Mouse (Mus musculus) brain, embryonic 18.5 days (tissue): ENCODE measurements around the gene G6pc3.

Experiments used
- DNase-seq: peaks from one replicate; pipeline ENCODE4 v3.0.0-alpha.2; 2012; ENCODE audit warnings: low read depth, low spot score

G6pc3 gene

DNA sequence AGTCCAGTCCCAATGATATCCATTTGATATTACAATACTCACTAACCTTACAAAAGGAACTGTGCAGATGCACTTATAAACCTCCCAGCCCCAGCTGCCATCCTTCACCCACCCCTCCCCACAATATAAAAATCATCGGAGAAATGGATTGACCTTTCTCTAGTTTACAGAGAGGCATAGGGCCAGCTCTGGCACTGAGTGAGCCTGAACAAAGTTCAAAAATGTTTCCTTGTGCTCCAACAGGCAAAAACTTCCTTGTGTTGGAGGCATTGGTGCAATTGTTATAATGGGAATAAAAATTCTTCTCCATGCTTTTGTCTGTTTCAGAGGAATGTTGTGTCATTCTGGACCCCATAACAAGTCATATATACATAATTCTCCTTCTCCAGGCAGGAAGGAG, 3.2 kb upstream of the G6pc3 start:
- no peak for DNase-seq

DNA sequence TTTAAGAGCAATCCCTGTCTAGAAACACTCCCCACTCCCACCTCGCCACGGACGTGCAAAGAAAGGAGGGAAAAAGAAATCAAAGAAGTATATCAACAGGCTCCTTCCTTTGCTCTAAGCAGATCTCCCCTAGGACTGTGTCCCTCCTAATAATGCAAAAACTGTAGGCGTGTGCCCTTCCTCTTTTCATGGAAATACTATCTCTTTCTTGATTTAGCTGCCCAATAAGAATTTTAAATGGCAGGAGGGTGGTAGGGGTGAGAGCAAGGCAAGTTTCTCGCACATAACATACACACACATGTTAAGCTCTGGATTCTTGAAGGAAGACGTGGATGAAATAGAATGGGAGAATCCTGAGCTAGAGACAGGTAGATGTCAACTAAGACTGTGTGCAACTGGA, 440 bp upstream of the G6pc3 start:
- DNase-seq, result no peak

GRCm38 (mm10) chr11:102190848-102191247, 1.4 kb downstream of the G6pc3 start:
- DNase-seq, result no peak

- no peak for DNase-seq
These were observed 4.4 kb downstream of the G6pc3 start for GRCm38 (mm10) chr11:102193657-102194440.

DNA sequence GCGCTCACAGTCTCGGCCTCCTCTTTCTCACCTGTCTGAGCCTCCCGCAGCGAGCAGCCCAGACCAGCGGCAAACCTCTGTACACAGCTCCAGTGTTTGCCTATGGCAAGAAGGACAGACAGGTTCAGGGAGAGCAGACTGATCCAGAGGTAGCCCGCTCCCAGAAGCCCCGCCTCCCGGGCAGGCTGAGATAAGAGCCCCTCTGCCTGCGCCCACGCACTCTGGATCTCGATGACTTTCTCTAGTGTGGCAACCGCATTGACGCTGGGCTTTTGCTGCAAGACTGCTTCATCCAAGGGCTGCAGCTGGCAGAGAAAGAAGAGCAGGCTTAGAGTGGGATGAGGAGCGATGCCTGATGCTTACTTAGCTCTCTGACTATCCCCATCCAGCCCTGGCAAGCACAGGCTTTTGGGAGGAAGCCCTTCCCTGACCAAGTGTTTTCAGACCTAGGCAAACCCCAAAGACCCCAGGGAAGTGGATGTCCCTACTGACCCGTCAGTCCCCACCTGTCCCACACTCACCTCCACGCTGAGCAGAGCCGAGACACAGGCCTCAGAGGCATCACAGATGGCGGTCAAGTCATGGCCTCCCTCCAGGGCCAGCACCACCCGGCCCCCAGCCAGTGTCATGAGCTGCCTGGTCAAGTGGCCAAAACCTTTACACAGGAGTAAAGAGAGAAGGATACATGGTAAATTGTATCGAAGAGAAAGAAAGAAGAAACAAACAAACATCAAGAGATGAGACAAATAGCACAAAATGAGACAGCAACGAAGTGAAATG, 6.8 kb downstream of the G6pc3 start:
- DNase-seq, result no peak

DNA sequence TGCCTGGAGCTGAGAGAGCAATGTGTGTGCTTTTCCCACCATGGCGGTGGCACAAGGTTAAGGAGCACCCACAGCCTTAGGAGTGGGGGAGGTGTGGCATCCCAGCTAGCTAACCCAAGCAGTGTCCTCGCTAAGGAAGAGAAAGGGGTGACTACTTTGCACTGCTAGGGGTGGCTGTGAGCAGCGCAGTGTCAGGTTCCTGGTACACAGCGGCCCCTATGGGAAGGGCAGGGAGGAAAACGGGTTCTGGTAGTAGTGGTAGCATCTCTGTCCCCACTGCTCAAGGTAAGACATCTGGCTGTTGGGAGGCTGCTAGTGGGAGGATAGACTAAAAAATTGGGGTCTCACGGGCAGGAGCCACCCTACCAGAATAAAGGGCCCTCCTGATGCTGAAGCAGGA, 8.8 kb downstream of the G6pc3 start:
- DNase-seq, result no peak

DNA sequence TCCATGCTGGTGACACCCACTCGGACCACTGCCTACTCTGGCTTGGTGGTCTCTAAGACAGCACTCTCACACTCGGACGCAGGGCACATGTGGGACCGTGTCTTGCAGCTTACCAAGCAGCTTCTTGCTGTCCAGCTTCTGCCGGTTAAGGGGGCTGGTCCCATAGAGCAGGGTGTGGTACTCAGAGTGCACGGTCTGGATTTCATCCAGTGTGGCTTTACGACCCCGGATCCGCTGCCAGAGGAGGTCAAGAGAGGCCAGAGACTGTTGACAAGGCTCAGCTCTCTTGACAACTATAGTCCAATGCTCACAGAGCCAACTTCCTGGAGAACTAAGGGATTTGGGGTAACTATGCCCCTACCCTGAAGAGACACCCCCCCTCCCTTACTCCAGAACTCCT, 10.4 kb downstream of the G6pc3 start:
- DNase-seq, result no peak

DNA sequence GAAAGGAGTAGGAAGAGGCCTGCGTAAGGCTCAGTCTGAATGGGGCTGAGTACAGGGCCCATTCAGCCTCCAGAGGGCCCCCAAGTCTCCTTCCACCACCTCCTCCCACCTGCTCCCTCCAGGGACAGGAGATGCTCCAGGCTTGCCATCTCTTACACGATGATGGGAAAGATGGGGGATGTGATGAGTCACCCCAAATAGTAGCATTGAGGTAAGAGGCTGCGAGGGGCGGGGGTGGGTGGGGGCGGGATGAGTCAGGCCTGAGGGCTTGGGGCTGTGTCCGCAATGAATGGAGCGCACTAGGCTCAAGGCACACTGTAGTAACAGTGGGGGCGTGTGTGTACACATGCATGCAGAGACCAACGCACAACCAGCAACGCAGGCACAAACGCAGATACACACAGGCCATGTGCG, 12.0 kb downstream of the G6pc3 start:
- DNase-seq, result no peak

GRCm38 (mm10) chr11:102206481-102206880, 17.1 kb downstream of the G6pc3 start:
- DNase-seq, result no peak

DNA sequence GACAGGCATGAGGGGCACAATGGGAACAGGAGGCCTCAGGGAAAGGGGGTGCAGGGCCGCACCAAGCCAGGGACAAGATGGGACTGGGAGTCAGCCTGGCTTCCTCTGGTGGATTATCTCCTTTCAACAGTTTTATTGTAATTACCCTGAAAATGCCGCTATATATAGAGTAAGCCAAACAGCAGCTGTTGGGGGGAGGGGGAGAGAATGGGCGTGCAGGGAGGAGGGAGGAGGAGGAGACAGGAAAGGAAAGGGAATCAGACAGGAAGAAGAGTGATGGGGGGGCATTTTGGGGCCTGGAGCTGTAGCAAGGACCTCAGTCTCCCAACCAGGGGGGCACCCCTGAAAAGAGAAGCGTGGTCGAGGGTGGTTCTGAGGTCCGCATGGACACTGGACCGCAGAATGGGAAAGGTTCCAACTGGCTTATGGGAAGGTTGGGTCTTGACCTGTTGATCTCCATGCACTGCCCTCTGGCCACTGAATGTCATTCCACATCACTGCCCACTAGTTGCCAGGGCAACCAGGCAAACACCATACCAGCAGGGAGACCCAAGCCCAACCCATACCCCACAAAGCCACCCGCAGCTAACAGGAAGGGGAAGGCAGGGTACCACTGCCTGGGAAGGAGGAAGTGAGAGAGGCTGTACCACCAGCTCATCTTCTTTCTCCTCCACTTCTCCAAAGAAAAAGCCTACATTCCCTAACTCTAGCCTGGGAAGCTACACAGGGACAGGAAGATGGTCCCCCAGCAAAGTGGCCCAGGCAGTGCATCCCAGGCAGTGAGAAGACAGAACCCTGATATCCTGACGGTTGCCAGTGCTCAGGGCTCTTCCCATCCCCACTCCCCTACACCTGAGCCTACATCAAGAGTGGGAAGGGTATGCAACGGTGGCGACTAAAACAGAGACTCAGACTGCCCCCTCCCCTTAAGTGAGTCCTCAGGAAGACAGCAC, 18.7 kb downstream of the G6pc3 start:
- DNase-seq, result no peak

DNA sequence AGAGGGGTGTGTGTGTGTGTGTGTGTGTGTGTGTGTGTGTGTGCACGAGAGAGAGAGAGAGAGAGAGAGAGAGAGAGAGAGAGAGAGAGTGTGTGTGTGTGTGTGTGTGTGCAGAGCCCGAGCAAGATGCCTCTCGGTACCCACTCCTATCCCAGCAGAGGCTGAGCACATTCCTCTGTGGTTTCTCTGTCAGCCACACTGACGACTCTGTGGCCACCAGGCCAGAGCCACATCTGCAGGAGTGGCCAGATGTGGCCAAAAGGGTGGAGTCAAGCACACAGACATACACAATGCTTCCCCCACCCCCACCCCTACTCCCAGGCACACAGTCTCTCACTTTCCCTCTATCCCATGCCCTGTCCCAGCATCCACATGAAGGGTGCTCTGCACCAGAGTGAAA, 19.4 kb downstream of the G6pc3 start:
- DNase-seq, result no peak

DNA sequence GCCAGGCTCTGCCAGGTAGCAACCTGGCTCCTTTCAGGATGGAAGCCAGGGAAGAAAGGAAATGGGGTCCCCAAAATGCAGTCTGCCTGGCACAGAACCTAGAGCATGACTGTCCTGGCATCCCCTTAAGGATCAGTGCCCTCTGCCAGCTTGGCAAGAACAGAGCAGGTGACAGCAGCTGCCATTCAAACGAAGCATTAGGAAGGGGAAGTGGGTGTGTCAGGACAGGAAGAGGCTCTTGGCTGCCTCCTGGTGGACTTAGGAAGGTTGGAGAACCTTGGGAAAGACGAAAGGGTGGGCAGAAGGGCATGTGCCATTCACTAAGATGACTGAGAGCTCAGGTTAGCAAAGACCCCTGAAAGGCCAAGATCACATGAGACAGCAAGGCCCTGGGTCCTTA, 20.3 kb downstream of the G6pc3 start:
- no peak for DNase-seq

- DNase-seq, result no peak
These were observed 20.8 kb downstream of the G6pc3 start for GRCm38 (mm10) chr11:102210185-102210584.

DNA sequence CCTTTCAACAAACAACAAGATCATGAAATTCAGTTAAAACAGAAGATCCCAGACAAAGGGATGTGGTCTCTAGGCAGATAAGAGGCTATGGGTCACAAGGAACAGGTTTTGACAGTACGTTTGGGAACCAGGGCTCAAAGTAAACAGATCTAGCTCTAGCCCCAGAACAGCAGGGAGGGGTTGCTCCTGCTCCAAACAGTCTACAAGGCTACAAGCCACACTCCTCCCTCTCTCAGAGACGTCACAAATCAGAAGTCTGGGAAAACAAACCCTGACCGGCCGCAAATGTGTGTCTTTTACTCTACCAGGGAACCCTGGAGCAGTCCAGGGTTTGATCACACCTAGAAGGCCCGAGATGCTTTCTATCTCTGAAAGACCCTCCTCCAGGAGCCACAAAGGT, 21.6 kb downstream of the G6pc3 start:
- no peak for DNase-seq

DNA sequence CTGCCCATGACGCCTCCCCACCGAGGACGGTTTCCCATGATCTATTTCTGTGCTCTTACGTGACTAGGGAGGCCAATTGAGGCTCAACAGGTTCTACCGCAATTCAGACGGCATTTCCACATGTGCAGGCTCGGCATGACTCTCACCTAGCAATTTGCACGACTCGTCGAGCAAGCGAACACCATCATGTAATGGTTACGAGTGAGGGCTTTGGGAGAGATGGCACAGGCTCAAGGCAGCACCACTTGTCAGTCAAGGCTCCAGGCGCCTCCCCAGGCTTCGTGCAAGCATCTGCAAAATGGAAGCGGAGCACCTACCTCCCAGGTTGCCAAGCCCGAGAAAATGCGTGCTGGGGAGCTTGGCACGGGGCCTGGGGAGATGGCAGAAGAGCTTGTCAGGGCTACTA, 22.5 kb downstream of the G6pc3 start:
- no peak for DNase-seq

- no peak for DNase-seq
These were observed 25.2 kb downstream of the G6pc3 start for GRCm38 (mm10) chr11:102214430-102215156.

GRCm38 (mm10) chr11:102215511-102215910, 26.1 kb downstream of the G6pc3 start:
- DNase-seq, result no peak

DNA sequence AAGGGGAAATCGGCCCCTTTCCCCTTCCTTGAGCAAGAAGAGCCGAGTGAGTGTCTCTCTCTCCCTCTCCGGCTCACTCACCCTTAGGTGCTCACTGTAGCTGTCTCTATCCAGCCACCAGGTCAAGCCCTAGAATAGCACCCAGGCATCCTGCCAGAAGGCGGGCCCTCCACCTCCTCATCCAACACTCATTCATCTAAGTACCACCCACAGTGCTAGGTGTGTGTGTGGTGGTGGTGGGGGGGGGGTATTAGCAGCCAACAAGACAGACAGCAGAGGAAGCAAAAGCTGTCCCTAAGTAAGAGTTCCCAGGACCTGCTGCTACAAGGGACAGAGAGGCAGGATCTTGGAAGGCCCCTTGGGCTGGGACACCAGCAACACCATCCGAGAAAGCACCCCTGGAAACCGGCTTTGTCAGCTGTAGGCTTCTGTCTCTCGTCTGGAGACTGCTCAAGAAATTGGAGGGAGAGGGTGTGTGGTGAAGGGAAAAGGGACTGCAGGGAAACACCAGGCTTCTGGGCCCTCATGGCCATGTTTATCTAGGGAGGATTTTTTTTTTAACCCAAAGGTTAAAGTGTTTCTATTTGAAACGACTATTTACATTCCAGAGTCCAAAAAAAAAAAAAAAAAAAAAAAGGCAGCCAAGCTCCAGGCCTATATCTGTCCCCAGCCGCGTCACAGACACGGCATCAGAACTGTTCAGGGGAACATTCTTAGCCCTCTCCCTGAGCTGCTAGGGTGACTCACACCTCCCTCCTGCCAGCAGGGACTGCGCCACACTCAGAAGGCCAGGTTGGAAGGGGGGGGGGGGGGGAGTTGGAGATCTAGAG, 26.9 kb downstream of the G6pc3 start:
- no peak for DNase-seq

GRCm38 (mm10) chr11:102216886-102217240, 27.4 kb downstream of the G6pc3 start:
- no peak for DNase-seq

DNA sequence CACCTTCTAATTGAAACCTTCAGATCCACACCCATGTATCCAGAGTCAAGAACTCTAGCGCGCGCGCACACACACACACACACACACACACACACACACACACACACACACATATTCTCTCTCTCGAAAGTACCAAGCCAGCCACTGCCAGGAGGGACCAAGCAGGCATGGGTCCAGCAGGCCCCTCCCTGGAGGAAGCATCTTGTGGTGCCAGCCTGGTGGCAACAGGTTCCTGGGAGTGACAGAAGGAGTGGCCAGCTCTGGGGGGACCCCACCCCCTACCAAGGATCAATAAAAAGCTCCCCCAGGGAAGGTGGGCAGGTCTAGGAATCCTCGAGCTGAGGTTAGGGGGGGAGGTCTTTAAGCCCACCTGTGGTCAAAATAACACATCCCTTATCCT, 28.0 kb downstream of the G6pc3 start:
- no peak for DNase-seq
